Mouse (Mus musculus): ENCODE data around the gene Ttc29.

GRCm38 (mm10) chr8:78276120-78276519 lies 63.0 kb downstream of the Ttc29 start:
- no peak for TF ChIP-seq CHD2 (IDR thresholded peaks at IDR 0.05; ENCODE audit: low read depth, low read length)
- no peak for TF ChIP-seq HCFC1 (IDR thresholded peaks at IDR 0.05; ENCODE audit: borderline replicate concordance, insufficient read depth, low read length)
